Mouse (Mus musculus) ES-Bruce4 (cell line): ENCODE measurements around the gene Tex44. TPM values are rescaled to one million over a fixed set of nuclear protein-coding genes. Genes with fewer than 3 reads are reported as not detected.

Source experiments
- H3K27ac ChIP-seq: 2 replicates; pipeline ENCODE4 v1.5.1; 2012; ENCODE audit warnings: low read length, inconsistent platforms; ENCODE audit not compliant: insufficient read depth
- H3K27me3 ChIP-seq: 2 replicates; pipeline ENCODE4 v1.6.1; 2012; ENCODE audit warnings: mild to moderate bottlenecking, low read length, inconsistent platforms; ENCODE audit not compliant: control insufficient read depth, poor library complexity, insufficient read depth, severe bottlenecking
- H3K36me3 ChIP-seq: 2 replicates; pipeline ENCODE4 v1.6.1; 2012; ENCODE audit warnings: inconsistent platforms, mild to moderate bottlenecking, low read length, moderate library complexity; ENCODE audit not compliant: control insufficient read depth, poor library complexity, insufficient read depth, severe bottlenecking
- H3K4me1 ChIP-seq: one replicate; pipeline ENCODE4 v1.8.1; 2011; ENCODE audit warnings: low read length; ENCODE audit not compliant: control insufficient read depth, insufficient read depth
- H3K4me3 ChIP-seq: 2 replicates; pipeline ENCODE4 v1.5.1; 2011; ENCODE audit warnings: low read depth, mild to moderate bottlenecking, low read length
- H3K9ac ChIP-seq: 2 replicates; pipeline ENCODE4 v1.6.1; 2012; ENCODE audit warnings: low read depth, mild to moderate bottlenecking, inconsistent platforms; ENCODE audit not compliant: poor library complexity, severe bottlenecking
- H3K9me3 ChIP-seq: replicated peaks from 2 replicates; pipeline ENCODE4 v1.6.1; 2012; ENCODE audit warnings: mild to moderate bottlenecking, low read length, inconsistent platforms; ENCODE audit not compliant: control insufficient read depth, poor library complexity, insufficient read depth, severe bottlenecking
- CTCF ChIP-seq: IDR thresholded peaks from one replicate; pipeline ENCODE4 v1.8.1; 2011; ENCODE audit warnings: low read depth, low read length
- EP300 ChIP-seq: IDR thresholded peaks from 2 replicates; pipeline ENCODE4 v1.6.1; 2011; ENCODE audit warnings: low read depth, low read length; ENCODE audit not compliant: insufficient read depth
- POLR2A ChIP-seq: IDR thresholded peaks from one replicate; pipeline ENCODE4 v1.8.1; 2011; ENCODE audit warnings: low read length; ENCODE audit not compliant: insufficient read depth
- polyA plus RNA-seq: library from polyadenylated mRNA; stranded (reverse); fragments of >200 nt; gene quantifications from 2 replicates; pipeline ENCODE4 v1.2.4, GENCODE M21; 2011; ENCODE audit warnings: low read depth; ENCODE audit not compliant: missing spikeins, insufficient read depth, insufficient read length

Tex44 gene
- polyA plus RNA-seq, 1 experiment = not detected

DNA sequence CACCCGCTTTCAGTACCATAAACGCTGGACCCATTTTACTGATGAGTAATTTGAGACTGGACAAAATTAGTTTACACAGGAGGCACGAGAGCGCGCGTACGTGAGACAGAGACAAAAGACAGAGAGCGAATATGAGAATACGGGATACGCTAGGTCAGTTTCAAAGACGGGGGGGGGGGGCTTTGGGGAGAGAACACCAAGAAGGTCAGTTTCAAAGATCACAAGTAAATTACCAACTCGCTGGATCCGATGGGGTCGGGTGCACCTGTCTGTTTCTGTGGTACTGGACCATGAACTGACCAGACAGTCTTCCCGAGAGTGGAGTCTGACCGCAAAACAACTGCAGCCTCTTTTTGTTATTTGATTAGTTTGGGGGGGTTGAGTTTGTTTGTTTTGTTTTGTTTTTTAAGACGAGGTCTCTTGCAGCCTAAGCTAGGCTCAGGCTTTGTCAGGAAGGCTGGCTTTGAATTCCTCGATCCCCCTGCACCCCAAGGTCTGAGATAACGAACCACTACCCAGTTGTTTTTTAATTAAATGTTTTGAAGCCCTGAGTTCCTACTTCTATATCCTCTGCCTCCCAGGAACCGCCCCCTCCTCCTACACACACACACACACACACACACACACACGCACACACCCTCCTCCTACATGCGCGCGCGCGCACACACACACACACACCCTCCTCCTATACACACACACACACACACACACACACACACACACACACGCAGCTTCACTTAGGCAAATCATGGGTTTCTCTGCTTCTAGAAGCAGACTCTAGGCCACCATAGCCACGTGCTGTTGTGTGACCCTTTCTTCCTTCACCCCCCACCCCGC lies 15.0 kb downstream of the Tex44 start:
- Histone ChIP-seq H3K4me3 (peak overlapping the region; percentile 76), H3K27me3 (no peaks in the 10 kb centered on the region), H3K9ac (peak overlapping the region; percentile 86), H3K4me1 (peaks cover 21% of the 10 kb centered on the region), H3K27ac (peak overlapping the region; percentile 73), H3K9me3 (no peaks in the 10 kb centered on the region), H3K36me3 (no peaks in the 10 kb centered on the region)
- no peak for TF ChIP-seq EP300
- no peak for TF ChIP-seq CTCF
- TF ChIP-seq POLR2A = no peak

DNA sequence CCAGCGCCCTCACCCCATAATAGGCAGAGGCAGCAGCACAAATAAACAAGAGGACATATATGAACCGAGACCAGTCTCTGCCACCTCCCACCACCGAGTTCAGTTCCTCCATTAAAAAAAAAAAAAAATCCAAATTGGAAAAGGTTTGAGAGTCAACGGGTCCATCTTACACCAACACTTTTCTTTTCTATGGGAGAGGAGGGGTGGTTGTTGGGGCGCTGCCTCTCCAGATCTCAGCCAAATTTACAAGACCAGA lies 15.5 kb downstream of the Tex44 start:
- H3K9me3 ChIP-seq = no peaks in the 10 kb centered on the region
- peak overlapping the region; percentile 86 for H3K9ac ChIP-seq
- peak overlapping the region; percentile 73 for H3K27ac ChIP-seq
- peaks cover 18% of the 10 kb centered on the region for H3K4me1 ChIP-seq
- peak overlapping the region; percentile 76 for H3K4me3 ChIP-seq
- TF ChIP-seq POLR2A (no peak), EP300 (no peak), CTCF (no peak)
- H3K27me3 ChIP-seq = no peaks in the 10 kb centered on the region
- no peaks in the 10 kb centered on the region for H3K36me3 ChIP-seq

DNA sequence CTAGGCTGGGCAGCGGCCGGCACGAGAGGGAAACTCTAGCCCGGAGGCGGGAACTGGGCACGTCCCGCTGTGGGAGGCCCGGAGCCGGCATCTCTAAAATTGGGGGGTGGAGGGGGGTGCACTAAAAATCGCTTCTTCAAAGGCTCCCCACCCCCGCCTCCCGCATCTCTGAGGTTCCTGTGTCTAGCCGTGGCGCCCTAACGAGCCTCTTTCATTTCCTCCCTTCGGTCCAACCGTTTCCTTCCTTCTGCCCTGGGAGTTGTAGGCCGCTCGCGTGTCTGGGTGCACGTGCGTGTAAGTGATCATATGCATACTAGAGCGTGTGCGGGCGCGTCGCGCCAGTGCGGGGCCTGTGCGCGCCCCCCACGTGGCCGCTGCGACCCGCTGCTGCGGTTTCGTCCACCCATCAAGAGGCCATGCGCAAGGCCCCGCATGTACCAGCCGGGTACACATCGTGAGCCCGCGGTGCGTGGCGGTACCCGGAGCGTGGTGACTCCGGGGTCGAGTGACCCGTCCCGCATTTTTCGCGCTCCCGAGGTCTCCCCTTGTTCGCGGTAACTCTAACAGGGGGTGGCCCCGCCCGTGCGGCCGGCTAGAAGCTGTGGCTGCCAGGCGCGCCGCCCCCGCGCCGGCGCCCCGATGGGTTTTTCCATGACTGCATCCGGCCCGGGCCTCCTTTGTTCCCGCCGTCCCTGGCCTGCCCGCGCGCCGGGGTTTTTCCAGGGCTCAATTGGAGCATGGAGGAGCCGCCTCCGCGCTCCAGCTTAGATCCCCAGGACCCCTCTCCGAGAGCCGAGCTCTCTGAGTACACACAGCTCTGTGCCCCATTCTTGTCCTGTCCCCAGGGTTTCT lies 16.1 kb downstream of the Tex44 start:
- Histone ChIP-seq H3K27ac (peak overlapping the region; percentile 73), H3K4me1 (peaks cover 14% of the 10 kb centered on the region), H3K9me3 (no peaks in the 10 kb centered on the region), H3K27me3 (no peaks in the 10 kb centered on the region), H3K36me3 (no peaks in the 10 kb centered on the region), H3K4me3 (peak overlapping the region; percentile 76), H3K9ac (peak overlapping the region; percentile 86)
- TF ChIP-seq POLR2A (no peak), CTCF (no peak), EP300 (no peak)

DNA sequence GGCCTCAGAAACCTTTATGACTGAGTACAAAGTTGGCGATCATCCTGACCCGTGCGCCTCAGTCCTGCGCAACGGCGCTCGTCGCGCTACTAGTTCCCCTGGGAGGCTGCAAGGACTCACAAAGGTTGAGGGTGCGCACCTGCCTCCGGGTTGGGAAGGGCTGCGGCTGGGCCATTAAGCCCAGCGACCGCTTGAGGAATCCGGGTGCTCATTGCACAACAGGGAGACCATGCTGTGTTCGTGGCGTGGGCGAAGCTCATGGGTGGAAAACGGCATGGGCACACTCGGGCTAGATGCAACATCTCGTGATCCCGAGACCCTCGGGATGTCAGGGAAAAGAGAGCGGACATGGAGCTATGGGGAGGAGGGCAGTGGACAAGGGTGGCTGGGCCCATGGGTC lies 16.7 kb downstream of the Tex44 start:
- no peaks in the 10 kb centered on the region for H3K9me3 ChIP-seq
- TF ChIP-seq POLR2A (peak; percentile 6), EP300 (no peak)
- peak overlapping the region; percentile 73 for H3K27ac ChIP-seq
- H3K36me3 ChIP-seq = no peaks in the 10 kb centered on the region
- H3K4me1 ChIP-seq = peaks cover 11% of the 10 kb centered on the region
- no peaks in the 10 kb centered on the region for H3K27me3 ChIP-seq
- peak overlapping the region; percentile 86 for H3K9ac ChIP-seq
- H3K4me3 ChIP-seq = peak overlapping the region; percentile 76

DNA sequence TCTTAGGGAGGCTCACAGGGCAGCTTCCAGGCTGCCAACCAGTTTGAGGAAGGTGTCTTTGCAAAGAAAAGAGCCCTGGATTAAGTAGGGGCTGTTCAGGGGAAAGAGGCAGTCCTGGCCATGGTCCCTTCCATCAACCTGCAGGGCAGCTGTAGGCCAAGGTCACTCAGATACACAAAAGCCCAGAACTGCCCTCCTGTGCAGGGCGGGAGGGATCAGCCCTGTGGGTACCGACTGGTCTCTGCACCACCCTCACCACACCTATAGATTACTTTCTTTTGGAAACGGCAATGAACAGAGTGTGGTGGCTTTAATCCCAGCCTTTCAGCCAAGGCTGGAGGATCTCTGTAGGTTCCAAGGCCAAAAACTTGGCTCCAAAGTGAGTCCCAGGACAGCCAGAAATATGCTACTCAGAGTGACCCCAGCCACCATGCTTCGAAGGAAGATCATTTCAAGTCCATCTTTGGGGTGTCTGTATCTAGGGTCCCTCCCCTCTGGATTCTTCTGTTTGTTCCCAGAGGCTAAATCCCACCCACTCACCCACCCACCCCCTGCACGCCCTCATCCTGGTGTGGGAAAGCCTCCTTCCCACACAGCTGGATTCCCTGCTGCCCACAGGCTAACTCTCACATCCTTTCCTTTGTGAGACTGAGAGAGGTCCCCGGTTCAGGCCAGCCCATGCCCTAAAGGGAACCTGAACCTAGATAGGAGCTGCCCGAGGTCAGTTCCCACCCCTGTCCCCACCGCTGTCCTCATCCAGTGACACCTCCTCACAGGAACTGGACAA lies 17.4 kb downstream of the Tex44 start:
- Histone ChIP-seq H3K4me1 (peaks cover 9% of the 10 kb centered on the region), H3K4me3 (peak overlapping the region; percentile 4), H3K36me3 (no peaks in the 10 kb centered on the region), H3K9ac (peak overlapping the region; percentile 86), H3K27ac (peak overlapping the region; percentile 73), H3K9me3 (no peaks in the 10 kb centered on the region), H3K27me3 (no peaks in the 10 kb centered on the region)
- no peak for TF ChIP-seq EP300
- TF ChIP-seq POLR2A = no peak
- no peak for TF ChIP-seq CTCF
